Mouse (Mus musculus): ENCODE data around the gene Them7.

Gene Them7

GRCm38 (mm10) chr2:105416660-105417348 is 192.7 kb downstream of the Them7 start:
- no peak for DNase-seq (ENCODE audit: low spot score in 2 of 2)

- no peak for DNase-seq (ENCODE audit: low spot score in 2 of 2)
Measured at GRCm38 (mm10) chr2:105417663-105418062, 193.5 kb downstream of the Them7 start.

- DNase-seq (ENCODE audit: low spot score in 2 of 2) = no peak
Measured at GRCm38 (mm10) chr2:105418629-105419227, 194.6 kb downstream of the Them7 start.

DNA sequence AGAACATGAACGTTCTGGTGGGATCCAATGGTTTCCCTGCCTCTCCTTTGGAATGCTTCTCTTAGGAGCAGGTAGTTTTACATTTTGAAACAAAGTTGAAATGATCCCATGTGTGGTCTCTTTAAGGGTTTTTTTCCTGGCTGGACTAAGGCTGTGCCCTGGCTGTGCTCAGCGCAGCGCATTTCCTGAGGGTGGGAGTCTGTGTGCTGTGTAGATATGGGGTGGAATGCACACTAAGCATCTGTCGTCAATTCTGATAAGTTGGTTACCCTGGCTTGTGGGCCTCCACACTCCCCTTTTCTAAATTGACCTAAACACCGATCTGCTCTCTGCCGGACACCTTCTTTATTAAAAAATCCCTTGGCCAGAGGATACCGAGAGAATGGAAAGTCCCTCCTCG is 203.3 kb downstream of the Them7 start:
- no peak for DNase-seq (ENCODE audit: low spot score in 2 of 2)

DNA sequence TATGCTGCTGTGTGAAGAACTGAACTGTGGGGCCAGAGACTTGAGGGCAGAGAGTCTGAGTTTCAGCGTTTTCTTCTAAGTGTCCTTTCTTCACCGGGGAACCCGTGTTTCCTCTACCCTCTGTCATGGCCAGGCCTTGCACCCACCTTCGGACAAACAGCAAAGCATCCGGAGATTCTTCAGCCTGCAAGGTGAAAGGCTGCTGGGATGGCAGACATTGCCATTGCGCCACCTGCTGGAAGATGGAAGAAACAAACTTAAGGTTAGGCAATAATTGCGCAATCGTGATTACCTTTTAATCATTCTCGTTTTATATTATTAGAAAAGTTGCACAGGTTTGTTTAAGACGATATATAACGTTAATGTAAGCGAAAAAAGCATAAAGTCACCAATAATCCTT is 203.9 kb downstream of the Them7 start:
- DNase-seq (ENCODE audit: low spot score in 2 of 2) = peak in 1 of 2 experiments; percentile 41

GRCm38 (mm10) chr2:105428467-105428866 is 204.3 kb downstream of the Them7 start:
- no peak for DNase-seq (ENCODE audit: low spot score in 2 of 2)
